Mouse (Mus musculus) limb, embryonic 11.5 days (tissue): ENCODE measurements around the gene Cerk. TPM values are rescaled to one million over a fixed set of nuclear protein-coding genes. Genes with fewer than 3 reads are reported as not detected.
"Not testable (repeated sequence)": the region's sequence is repeated elsewhere in the genome, so short reads cannot be mapped to it uniquely, and the experiment has no call there.

Experiments used
- ATAC-seq: fragments of 200-750 bp; cut with Nextera tagmentation; 2 replicates; pipeline ENCODE4 v1.8.0; 2017; ENCODE audit warnings: low read depth; ENCODE audit not compliant: insufficient number of reproducible peaks, low FRiP score, low TSS enrichment
- DNase-seq: peaks from one replicate; pipeline ENCODE4 v3.0.0-alpha.2; 2015; ENCODE audit warnings: low spot score
- H3K27ac ChIP-seq: fragments of 300-500 bp; sonication (generic); replicated peaks from 2 replicates; pipeline ENCODE4 v1.5.1; 2014; ENCODE audit warnings: low read depth, mild to moderate bottlenecking, low read length
- H3K27me3 ChIP-seq: fragments of 300-500 bp; sonication (generic); 2 replicates; pipeline ENCODE4 v1.6.1; 2014; ENCODE audit warnings: mild to moderate bottlenecking, low read length, mixed read lengths; ENCODE audit not compliant: control insufficient read depth, insufficient read depth
- H3K36me3 ChIP-seq: fragments of 300-500 bp; sonication (generic); 2 replicates; pipeline ENCODE4 v1.6.1; 2014; ENCODE audit warnings: mild to moderate bottlenecking, low read length, moderate library complexity, mixed read lengths; ENCODE audit not compliant: control insufficient read depth, insufficient read depth
- H3K4me1 ChIP-seq: fragments of 300-500 bp; sonication (generic); 2 replicates; pipeline ENCODE4 v1.6.1; 2014; ENCODE audit warnings: low read length, mixed read lengths; ENCODE audit not compliant: control insufficient read depth, insufficient read depth
- H3K4me2 ChIP-seq: fragments of 300-500 bp; sonication (generic); 2 replicates; pipeline ENCODE4 v1.6.1; 2014; ENCODE audit warnings: low read depth, mild to moderate bottlenecking, moderate library complexity; ENCODE audit not compliant: severe bottlenecking
- H3K4me3 ChIP-seq: fragments of 300-500 bp; sonication (generic); 2 replicates; pipeline ENCODE4 v1.5.1; 2014; ENCODE audit warnings: low read depth, low read length
- H3K9ac ChIP-seq: fragments of 300-500 bp; sonication (generic); 2 replicates; pipeline ENCODE4 v1.6.1; 2014; ENCODE audit warnings: mild to moderate bottlenecking, low read length
- H3K9me3 ChIP-seq: fragments of 300-500 bp; sonication (generic); 2 replicates; pipeline ENCODE4 v1.6.1; 2016; ENCODE audit warnings: low read length; ENCODE audit not compliant: control insufficient read depth
- WGBS: fragments of 180-500 bp; shearing (Covaris S2); extraction: QIAGEN DNeasy Blood & Tissue Kit; methylation state at CpG from one replicate; pipeline ENCODE4 v1.1.7; 2014; 5-methylcytosine and 5-hydroxymethylcytosine counted together
- polyA plus RNA-seq: library from polyadenylated mRNA; unstranded; fragments of >200 nt; fragmentation: Nextera tagmentation; extraction: Ambion mirVana; gene quantifications from 2 replicates; pipeline ENCODE4 v1.2.1, GENCODE M21; 2014

Gene Cerk
- polyA plus RNA-seq, 1 experiment from 2014 or later = 15.6 TPM

DNA sequence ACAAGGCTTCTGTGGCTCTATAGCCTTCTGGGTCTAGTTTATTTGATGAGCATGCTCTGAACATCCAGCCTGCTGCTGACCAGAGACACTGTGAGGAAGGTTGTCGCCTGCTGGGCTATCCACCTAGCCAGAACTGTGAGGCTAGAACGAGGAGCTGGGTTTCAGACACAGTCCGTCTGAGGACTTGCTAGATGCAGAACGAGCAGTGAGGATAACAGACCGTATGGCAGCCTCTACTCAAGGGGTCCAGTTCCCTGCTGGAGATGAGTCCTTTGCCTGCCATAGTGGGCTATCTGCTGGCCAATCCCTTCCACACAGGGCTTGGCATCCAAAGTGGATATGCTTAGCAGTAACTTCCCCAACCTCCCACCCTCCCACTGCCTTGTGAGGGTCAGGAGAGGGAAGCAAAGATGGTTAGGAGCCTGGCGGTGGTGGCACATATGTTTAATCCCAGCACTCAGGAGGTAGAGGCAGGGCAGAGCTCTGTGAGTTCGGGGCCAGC, 17.4 kb upstream of the Cerk start:
- no peak for DNase-seq
- WGBS = 78% methylated on average over 7 of the region's 7 CpGs
- Histone ChIP-seq H3K4me3 (no peak overlapping the region), H3K9ac (no peak overlapping the region), H3K27ac (no peak overlapping the region), H3K27me3 (no peaks in the 10 kb centered on the region; the same call in 1 of the 2 replicates), H3K9me3 (no peaks in the 10 kb centered on the region), H3K4me1 (0 out of 2 replicates have a peak, but pooled peaks cover 2% of the 10 kb centered on the region), H3K36me3 (no peaks in the 10 kb centered on the region), H3K4me2 (no peak overlapping the region)
- no peak for ATAC-seq

DNA sequence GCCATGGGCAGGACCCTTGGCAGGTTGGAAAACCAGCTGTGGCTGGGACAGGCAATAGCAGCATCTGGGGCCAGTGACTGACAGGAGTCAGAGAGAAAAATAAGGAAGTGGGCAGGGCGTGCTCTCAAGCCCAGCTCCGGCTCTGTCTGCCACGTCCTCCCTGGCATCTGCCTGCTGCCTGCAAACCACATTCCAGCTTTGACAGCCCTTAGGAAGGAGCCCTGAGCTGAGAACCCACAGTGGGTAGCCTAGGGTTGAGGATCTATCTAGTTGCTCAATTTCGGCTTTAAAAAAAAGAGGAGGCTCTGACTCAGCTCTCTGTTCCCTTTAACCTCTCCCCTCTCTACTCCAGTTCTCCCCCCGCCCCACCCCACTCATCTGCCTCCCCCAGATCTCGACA, 16.7 kb upstream of the Cerk start:
- 48% methylated on average over 6 of the region's 6 CpGs for WGBS
- Histone ChIP-seq H3K9ac (no peak overlapping the region), H3K4me3 (no peak overlapping the region), H3K4me1 (0 out of 2 replicates have a peak, but pooled peaks cover 2% of the 10 kb centered on the region), H3K27me3 (no peaks in the 10 kb centered on the region; the same call in 1 of the 2 replicates), H3K9me3 (no peaks in the 10 kb centered on the region), H3K4me2 (no peak overlapping the region), H3K27ac (no peak overlapping the region), H3K36me3 (no peaks in the 10 kb centered on the region)
- ATAC-seq = no peak
- DNase-seq = no peak

DNA sequence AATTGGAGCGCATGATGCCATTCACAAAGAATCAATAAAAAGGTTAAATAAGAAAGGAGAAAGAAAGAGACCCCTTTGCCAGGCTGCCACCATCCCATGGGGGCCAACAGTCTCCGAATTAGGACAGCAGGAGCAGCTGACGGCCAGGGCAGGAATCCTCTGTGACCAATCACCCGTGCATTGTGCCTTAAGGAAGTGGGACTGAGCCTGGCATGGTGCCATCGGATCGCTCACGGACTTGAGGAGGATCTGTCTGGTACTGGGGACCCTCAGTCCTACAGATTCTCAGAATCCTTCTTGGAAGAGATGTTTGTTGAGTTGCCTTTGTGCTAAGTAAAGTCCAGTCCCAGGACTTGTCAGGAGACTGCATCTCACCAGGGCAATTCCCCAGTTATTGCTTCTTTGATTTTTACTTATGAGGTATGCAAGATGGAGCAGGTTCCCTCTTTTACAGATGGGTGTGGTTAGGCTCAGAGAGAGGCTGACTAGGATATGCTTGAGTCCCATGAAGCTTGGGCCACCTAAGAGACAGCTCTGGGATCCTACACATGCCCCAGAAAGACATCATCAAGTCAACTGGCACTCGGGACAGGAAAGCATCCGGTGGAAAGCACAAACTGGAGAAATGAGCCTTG, 15.9 kb upstream of the Cerk start:
- 0 out of 2 replicates have a peak, but pooled peaks cover 2% of the 10 kb centered on the region for H3K4me1 ChIP-seq
- no peak overlapping the region for H3K9ac ChIP-seq
- H3K4me3 ChIP-seq = no peak overlapping the region
- 87% methylated on average over 9 of the region's 9 CpGs for WGBS
- DNase-seq (no peak), ATAC-seq (no peak)
- H3K4me2 ChIP-seq = no peak overlapping the region
- H3K27ac ChIP-seq = no peak overlapping the region
- H3K9me3 ChIP-seq = no peaks in the 10 kb centered on the region
- H3K27me3 ChIP-seq = no peaks in the 10 kb centered on the region; the same call in 1 of the 2 replicates
- H3K36me3 ChIP-seq = no peaks in the 10 kb centered on the region

DNA sequence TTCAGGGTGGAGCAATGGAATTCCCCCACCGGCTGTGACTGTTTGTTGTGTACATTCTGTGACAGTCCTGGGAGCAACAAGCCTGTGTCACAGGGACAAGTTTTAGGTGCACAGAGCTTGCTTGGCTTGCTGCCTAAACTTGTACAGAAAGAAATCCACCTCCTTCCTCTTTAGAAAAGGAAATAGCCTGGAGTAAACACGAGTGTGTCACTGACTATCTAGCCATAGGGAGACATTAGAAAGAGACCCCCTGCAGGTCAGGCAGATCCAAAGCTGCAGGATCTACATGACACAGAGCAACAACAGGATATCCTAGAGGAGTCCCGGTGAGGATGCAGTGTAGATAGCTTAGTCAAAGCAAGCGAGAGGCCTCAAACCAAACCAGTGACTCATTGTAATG, 15.2 kb upstream of the Cerk start:
- H3K36me3 ChIP-seq = no peaks in the 10 kb centered on the region
- no peaks in the 10 kb centered on the region; the same call in 1 of the 2 replicates for H3K27me3 ChIP-seq
- 58% methylated on average over 4 of the region's 4 CpGs for WGBS
- H3K27ac ChIP-seq = no peak overlapping the region
- H3K4me1 ChIP-seq = 0 out of 2 replicates have a peak, but pooled peaks cover 2% of the 10 kb centered on the region
- ATAC-seq (no peak), DNase-seq (no peak)
- no peaks in the 10 kb centered on the region for H3K9me3 ChIP-seq
- no peak overlapping the region for H3K4me2 ChIP-seq
- no peak overlapping the region for H3K4me3 ChIP-seq
- H3K9ac ChIP-seq = no peak overlapping the region

DNA sequence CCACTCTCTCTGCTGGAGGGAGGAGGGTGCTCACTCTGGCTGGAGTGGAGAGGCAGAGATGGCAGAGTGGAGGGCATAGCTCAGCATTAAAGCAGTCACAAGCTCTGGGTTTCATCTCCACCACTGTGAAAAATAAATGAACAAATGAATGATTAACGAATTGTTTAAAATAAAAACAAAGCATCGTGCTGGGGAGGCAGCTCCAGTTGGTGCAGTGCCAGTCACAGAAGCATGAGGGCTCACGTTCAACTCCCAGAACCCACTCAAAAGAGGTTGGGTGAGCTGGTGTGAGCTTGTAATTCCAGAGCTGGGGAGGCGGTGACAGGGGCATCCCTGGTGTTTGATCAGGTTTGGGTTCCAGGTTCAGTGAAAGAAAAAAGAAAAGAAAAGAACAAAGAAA, 14.2 kb upstream of the Cerk start:
- Histone ChIP-seq H3K9ac (no peak overlapping the region), H3K4me1 (0 out of 2 replicates have a peak, but pooled peaks cover 2% of the 10 kb centered on the region), H3K27me3 (no peaks in the 10 kb centered on the region; the same call in 1 of the 2 replicates), H3K4me3 (no peak overlapping the region), H3K36me3 (no peaks in the 10 kb centered on the region), H3K9me3 (no peaks in the 10 kb centered on the region), H3K27ac (no peak overlapping the region), H3K4me2 (no peak overlapping the region)
- WGBS = 56% methylated on average over 4 of the region's 4 CpGs
- DNase-seq (no peak), ATAC-seq (no peak)

DNA sequence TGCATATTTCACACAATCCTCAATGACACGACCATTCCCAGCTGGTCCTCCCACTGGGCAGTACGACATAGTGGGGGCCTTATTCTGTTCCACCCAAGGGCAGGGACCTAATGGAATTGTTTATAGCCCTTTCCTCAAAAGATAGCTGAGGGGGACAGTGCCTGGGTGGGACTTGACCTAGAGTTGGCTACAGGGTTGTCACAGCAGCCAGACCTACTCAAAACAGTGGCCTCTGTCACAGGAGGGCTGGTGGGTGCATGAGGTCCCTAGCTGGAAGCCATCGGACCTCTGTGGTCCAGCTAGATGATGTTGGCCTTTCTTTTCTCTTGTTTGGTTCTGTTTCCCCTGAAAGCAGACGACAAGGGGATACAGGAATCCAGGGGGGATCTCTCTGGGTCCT, 13.5 kb upstream of the Cerk start:
- no peak overlapping the region for H3K9ac ChIP-seq
- 84% methylated on average over 4 of the region's 4 CpGs for WGBS
- H3K4me2 ChIP-seq = no peak overlapping the region
- H3K27me3 ChIP-seq = no peaks in the 10 kb centered on the region; the same call in 1 of the 2 replicates
- no peak for ATAC-seq
- no peaks in the 10 kb centered on the region for H3K36me3 ChIP-seq
- DNase-seq = no peak
- no peak overlapping the region for H3K27ac ChIP-seq
- no peaks in the 10 kb centered on the region for H3K9me3 ChIP-seq
- H3K4me1 ChIP-seq = 0 out of 2 replicates have a peak, but pooled peaks cover 2% of the 10 kb centered on the region
- no peak overlapping the region for H3K4me3 ChIP-seq

DNA sequence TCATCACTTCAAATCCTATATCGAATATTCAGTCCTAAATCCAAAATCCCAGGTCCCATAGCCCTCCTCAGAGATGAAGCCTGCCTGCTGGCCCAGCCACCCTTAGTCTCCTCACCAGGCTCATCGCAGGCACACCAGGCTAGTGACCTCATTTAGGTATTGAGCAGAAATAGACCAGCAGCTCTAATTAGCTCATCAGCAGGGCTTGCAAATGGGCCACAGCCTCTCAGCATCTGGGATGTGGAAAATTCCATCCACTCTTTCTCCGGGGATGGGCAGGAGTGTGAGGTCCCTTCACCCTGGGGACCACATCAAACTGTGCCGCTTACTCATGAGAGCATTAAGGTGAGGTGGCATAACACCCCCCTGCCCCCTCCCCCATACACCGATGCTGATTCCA, 13.1 kb upstream of the Cerk start:
- H3K4me3 ChIP-seq = no peak overlapping the region
- no peak overlapping the region for H3K9ac ChIP-seq
- ATAC-seq (no peak), DNase-seq (no peak)
- no peak overlapping the region for H3K27ac ChIP-seq
- H3K4me1 ChIP-seq = 0 out of 2 replicates have a peak, but pooled peaks cover 2% of the 10 kb centered on the region
- no peak overlapping the region for H3K4me2 ChIP-seq
- no peaks in the 10 kb centered on the region for H3K9me3 ChIP-seq
- H3K36me3 ChIP-seq = no peaks in the 10 kb centered on the region
- WGBS = 82% methylated on average over 5 of the region's 5 CpGs
- H3K27me3 ChIP-seq = no peaks in the 10 kb centered on the region; the same call in 1 of the 2 replicates

DNA sequence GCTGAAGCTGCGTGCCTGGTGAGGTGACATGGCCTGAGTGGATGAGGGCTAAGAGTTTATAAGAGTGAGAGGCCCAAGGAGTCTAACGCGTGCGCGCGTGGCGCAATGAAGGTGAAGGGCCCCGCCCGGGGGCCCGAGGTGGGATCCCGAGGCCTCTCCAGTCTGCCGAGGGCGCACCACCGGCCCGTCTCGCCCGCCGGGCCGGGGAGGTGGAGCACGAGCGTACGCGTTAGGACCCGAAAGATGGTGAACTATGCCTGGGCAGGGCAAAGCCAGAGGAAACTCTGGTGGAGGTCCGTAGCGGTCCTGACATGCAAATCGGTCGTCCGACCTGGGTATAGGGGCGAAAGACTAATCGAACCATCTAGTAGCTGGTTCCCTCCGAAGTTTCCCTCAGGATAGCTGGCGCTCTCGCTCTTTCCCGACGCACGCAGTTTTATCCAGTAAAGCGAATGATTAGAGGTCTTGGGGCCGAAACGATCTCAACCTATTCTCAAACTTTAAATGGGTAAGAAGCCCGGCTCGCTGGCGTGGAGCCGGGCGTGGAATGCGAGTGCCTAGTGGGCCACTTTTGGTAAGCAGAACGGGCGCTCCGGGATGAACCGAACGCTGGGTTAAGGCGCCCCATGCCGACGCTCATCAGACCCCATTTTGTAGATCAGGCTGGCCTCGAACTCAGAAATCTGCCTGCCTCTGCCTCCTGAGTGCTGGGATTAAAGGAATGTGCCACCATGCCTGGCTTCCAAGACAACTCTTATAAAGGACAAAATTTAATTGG, 8.9 kb upstream of the Cerk start:
- 69% methylated on average over 53 of the region's 55 CpGs for WGBS

More for the DNA sequence above, 8.9 kb upstream of the Cerk start:
- not testable (repeated sequence) for H3K27me3 ChIP-seq, H3K9ac ChIP-seq, H3K4me1 ChIP-seq, H3K27ac ChIP-seq, DNase-seq, H3K4me3 ChIP-seq, H3K36me3 ChIP-seq, H3K9me3 ChIP-seq, H3K4me2 ChIP-seq
- ATAC-seq = peak; percentile 96
